Mouse (Mus musculus): ENCODE measurements around the gene Tekt5. TPM values are rescaled to one million over a fixed set of nuclear protein-coding genes. Genes with fewer than 3 reads are reported as not detected.
A peak's percentile ranks its signal among the peaks of the same experiment; 100 is the strongest.

Gene Tekt5
- total and polyA plus RNA-seq, 3 experiments: 0.18 TPM; not detected in 2

- Histone ChIP-seq H3K36me3 (ENCODE audit: control insufficient read depth, insufficient read depth, low read length) (no peaks in the 10 kb centered on the region), H3K79me2 (replicated peaks; ENCODE audit: control insufficient read depth, insufficient read depth, low read length) (no peaks in the 10 kb centered on the region), H3K4me3 (no peak overlapping the region), H3K4me1 (ENCODE audit: control insufficient read depth, insufficient read depth, low read length) (no peaks in the 10 kb centered on the region), H3K9ac (ENCODE audit: low read depth, low read length) (no peak overlapping the region), H3K27ac (no peak overlapping the region), H3K27me3 (ENCODE audit: control insufficient read depth, insufficient read depth, low read length) (0 out of 2 replicates have a peak, but pooled peaks cover 2% of the 10 kb centered on the region)
- intact Hi-C loops (cut with DNase I): no loop called here
- DNase-seq: no peak
- 88% methylated on average over 6 of the region's 6 CpGs for WGBS
- TF ChIP-seq CTCF (IDR thresholded peaks at IDR 0.05): no peak
- TF ChIP-seq POLR2A (IDR thresholded peaks at IDR 0.05; ENCODE audit: insufficient read depth, low read depth, low read length): no peak
- no peak for TF ChIP-seq EP300 (IDR thresholded peaks at IDR 0.05; ENCODE audit: insufficient read depth, low read depth, low read length)
Measured at GRCm38 (mm10) chr16:10388634-10389365, 6.5 kb downstream of the Tekt5 start.

DNA sequence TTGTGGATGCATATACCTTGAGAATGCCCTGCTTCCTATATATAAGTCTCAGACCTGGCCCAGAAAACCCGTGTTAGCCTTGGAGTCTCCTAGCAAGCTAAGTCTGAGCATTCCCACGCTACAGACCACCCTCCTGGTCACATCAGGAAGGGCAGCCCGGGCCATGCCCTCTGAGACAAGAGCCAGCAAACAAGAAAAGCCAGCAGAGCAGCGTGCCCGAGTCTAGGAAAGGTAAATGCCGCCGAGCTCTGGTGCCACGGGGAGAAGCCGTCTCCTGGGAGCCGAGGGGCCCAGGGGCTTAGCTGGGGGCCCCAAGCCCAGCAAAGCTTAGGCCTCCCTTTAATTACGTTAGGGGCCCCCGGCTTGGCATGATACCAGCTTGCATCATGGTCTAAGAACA lies 10.0 kb downstream of the Tekt5 start:
- intact Hi-C loops (cut with DNase I): no loop called here
- 87% methylated on average over 12 of the region's 12 CpGs for WGBS
- Histone ChIP-seq H3K36me3 (ENCODE audit: control insufficient read depth, insufficient read depth, low read length) (no peaks in the 10 kb centered on the region), H3K4me1 (ENCODE audit: control insufficient read depth, insufficient read depth, low read length) (no peaks in the 10 kb centered on the region), H3K9ac (ENCODE audit: low read depth, low read length) (no peak overlapping the region), H3K27ac (no peak overlapping the region), H3K79me2 (replicated peaks; ENCODE audit: control insufficient read depth, insufficient read depth, low read length) (no peaks in the 10 kb centered on the region), H3K4me3 (no peak overlapping the region), H3K27me3 (ENCODE audit: control insufficient read depth, insufficient read depth, low read length) (no peaks in the 10 kb centered on the region)
- TF ChIP-seq POLR2A (IDR thresholded peaks at IDR 0.05; ENCODE audit: insufficient read depth, low read depth, low read length) (no peak), CTCF (IDR thresholded peaks at IDR 0.05) (no peak), EP300 (IDR thresholded peaks at IDR 0.05; ENCODE audit: insufficient read depth, low read depth, low read length) (no peak)
- DNase-seq: no peak

- Histone ChIP-seq H3K9ac (ENCODE audit: low read depth, low read length) (no peak overlapping the region), H3K27ac (no peak overlapping the region), H3K4me3 (peak overlapping the region; percentile 26; the same call in 1 of the 2 replicates)
Measured at GRCm38 (mm10) chr16:10384544-10384943, 10.7 kb downstream of the Tekt5 start.

DNA sequence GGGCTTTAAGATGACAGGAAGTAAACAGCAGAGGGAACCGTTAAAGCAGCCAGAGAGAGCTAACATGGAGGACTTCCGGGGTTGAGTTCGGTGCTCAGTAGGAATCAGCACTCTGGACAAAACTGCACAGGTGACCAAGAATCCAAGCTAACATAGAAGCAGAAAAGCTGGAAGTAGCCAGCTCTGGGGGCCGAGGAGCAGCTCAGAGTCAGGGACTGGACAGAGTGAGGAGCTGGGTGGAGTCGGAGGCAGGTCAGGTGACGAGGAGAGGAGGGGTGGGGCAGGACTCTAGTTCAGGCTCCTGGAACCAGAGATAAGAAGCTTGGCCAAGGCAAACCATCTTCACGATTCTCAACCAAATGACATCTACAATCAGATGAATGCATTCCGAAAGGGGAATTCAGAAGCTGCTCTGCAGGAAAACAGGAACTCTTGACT lies 11.2 kb downstream of the Tekt5 start:
- WGBS: 17% methylated on average over 8 of the region's 8 CpGs
- intact Hi-C loops (cut with DNase I): no loop called here
- H3K9ac ChIP-seq (ENCODE audit: low read depth, low read length): no peak overlapping the region
- no peaks in the 10 kb centered on the region for H3K4me1 ChIP-seq (ENCODE audit: control insufficient read depth, insufficient read depth, low read length)
- H3K27me3 ChIP-seq (ENCODE audit: control insufficient read depth, insufficient read depth, low read length): no peaks in the 10 kb centered on the region
- peak overlapping the region; percentile 26; the same call in 1 of the 2 replicates for H3K4me3 ChIP-seq
- DNase-seq: peak; percentile 40 to 49
- H3K36me3 ChIP-seq (ENCODE audit: control insufficient read depth, insufficient read depth, low read length): no peaks in the 10 kb centered on the region
- no peaks in the 10 kb centered on the region for H3K79me2 ChIP-seq (replicated peaks; ENCODE audit: control insufficient read depth, insufficient read depth, low read length)
- no peak overlapping the region for H3K27ac ChIP-seq
- no peak for TF ChIP-seq CTCF (IDR thresholded peaks at IDR 0.05)
- TF ChIP-seq EP300 (IDR thresholded peaks at IDR 0.05; ENCODE audit: insufficient read depth, low read depth, low read length): no peak
- no peak for TF ChIP-seq POLR2A (IDR thresholded peaks at IDR 0.05; ENCODE audit: insufficient read depth, low read depth, low read length)

More at GRCm38 (mm10) chr16:10384544-10384943, 10.7 kb downstream of the Tekt5 start:
- TF ChIP-seq CTCF (IDR thresholded peaks at IDR 0.05): no peak
- no peak for TF ChIP-seq POLR2A (IDR thresholded peaks at IDR 0.05; ENCODE audit: insufficient read depth, low read depth, low read length)
- TF ChIP-seq EP300 (IDR thresholded peaks at IDR 0.05; ENCODE audit: insufficient read depth, low read depth, low read length): no peak
- Histone ChIP-seq H3K4me1 (ENCODE audit: control insufficient read depth, insufficient read depth, low read length) (no peaks in the 10 kb centered on the region), H3K27me3 (ENCODE audit: control insufficient read depth, insufficient read depth, low read length) (no peaks in the 10 kb centered on the region), H3K79me2 (replicated peaks; ENCODE audit: control insufficient read depth, insufficient read depth, low read length) (no peaks in the 10 kb centered on the region), H3K36me3 (ENCODE audit: control insufficient read depth, insufficient read depth, low read length) (no peaks in the 10 kb centered on the region)
- whole genome bisulfite sequencing: 70% methylated on average over 3 of the region's 3 CpGs
- no peak for DNase-seq
- intact Hi-C loops (cut with DNase I): no loop called here

DNA sequence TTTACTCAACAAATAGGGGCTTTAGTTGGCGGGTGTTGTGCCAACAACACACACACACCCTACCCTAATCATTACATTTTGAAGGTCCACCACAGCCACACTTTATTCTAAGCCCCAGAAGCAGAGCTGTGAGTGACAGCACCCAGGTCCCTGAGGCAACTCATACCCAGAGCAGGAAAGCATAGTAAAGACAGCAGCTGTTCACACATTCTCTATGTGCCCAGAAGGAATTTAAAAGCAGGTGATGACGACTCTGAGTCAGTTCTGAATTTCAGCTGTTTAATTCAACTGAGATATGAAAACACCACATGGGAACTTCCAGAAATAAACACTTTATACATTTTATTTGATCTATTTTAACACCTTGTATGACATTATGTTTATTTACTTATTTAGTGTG lies 15.8 kb downstream of the Tekt5 start:
- TF ChIP-seq CTCF (IDR thresholded peaks at IDR 0.05) (no peak), POLR2A (IDR thresholded peaks at IDR 0.05; ENCODE audit: insufficient read depth, low read depth, low read length) (no peak), EP300 (IDR thresholded peaks at IDR 0.05; ENCODE audit: insufficient read depth, low read depth, low read length) (no peak)
- 63% methylated on average over 2 of the region's 2 CpGs for WGBS
- intact Hi-C loops (cut with DNase I): no loop called here
- Histone ChIP-seq H3K4me3 (no peak overlapping the region), H3K4me1 (ENCODE audit: control insufficient read depth, insufficient read depth, low read length) (no peaks in the 10 kb centered on the region), H3K79me2 (replicated peaks; ENCODE audit: control insufficient read depth, insufficient read depth, low read length) (no peaks in the 10 kb centered on the region), H3K27me3 (ENCODE audit: control insufficient read depth, insufficient read depth, low read length) (no peaks in the 10 kb centered on the region; the same call in 1 of the 2 replicates), H3K36me3 (ENCODE audit: control insufficient read depth, insufficient read depth, low read length) (no peaks in the 10 kb centered on the region), H3K9ac (ENCODE audit: low read depth, low read length) (no peak overlapping the region), H3K27ac (no peak overlapping the region)
- no peak for DNase-seq

DNA sequence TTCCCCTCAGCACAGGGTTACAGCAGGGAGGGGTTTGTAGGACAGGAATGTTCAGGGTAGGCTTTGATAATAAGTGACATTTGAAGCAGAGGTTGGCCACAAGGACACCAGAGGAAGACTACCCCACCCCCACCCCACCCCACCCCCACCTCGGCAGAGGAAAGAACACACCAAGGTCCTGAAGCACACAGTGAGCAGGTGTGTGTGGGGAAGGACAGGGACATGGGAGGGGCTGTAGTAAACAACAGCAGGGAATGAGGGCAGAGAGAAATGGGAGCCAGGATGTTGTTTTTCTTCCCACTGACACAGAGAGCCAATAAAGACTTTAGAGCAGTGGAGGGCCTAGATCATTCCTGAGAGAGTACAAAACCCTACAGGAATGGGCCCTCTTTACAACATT lies 18.0 kb downstream of the Tekt5 start:
- Histone ChIP-seq H3K27ac (no peak overlapping the region), H3K36me3 (ENCODE audit: control insufficient read depth, insufficient read depth, low read length) (no peaks in the 10 kb centered on the region), H3K27me3 (ENCODE audit: control insufficient read depth, insufficient read depth, low read length) (no peaks in the 10 kb centered on the region; the same call in 1 of the 2 replicates), H3K4me1 (ENCODE audit: control insufficient read depth, insufficient read depth, low read length) (no peaks in the 10 kb centered on the region), H3K79me2 (replicated peaks; ENCODE audit: control insufficient read depth, insufficient read depth, low read length) (no peaks in the 10 kb centered on the region), H3K4me3 (no peak overlapping the region), H3K9ac (ENCODE audit: low read depth, low read length) (no peak overlapping the region)
- intact Hi-C loops (cut with DNase I): no loop called here
- no peak for TF ChIP-seq EP300 (IDR thresholded peaks at IDR 0.05; ENCODE audit: insufficient read depth, low read depth, low read length)
- no peak for TF ChIP-seq POLR2A (IDR thresholded peaks at IDR 0.05; ENCODE audit: insufficient read depth, low read depth, low read length)
- no peak for TF ChIP-seq CTCF (IDR thresholded peaks at IDR 0.05)
- 57% methylated on average over 1 of the region's 1 CpGs for WGBS
- DNase-seq: no peak

Measured in heart, adult 2 months (tissue).